Comparison of ENCODE assay signal across 8 mouse cellular contexts in genomic region chr2:104122505-104123378, GRCm38 (mm10). TPM values are rescaled to one million over a fixed set of nuclear protein-coding genes. Genes with fewer than 3 reads are reported as not detected.
DNase-seq lines count a peak whose midpoint lies in the region; ATAC-seq and TF ChIP-seq lines count a peak whose summit lies in the region.

TSS of gene A930018P22Rik (plus strand) at chr2:104122769.

- peak within 1 kb of the TSS; percentile 62; the same call in 1 of the 2 replicates for H3K27ac ChIP-seq in embryonic facial prominence, embryonic 13.5 days
- H3K27ac ChIP-seq in heart, adult 2 months = peak within 1 kb of the TSS; percentile 82
- H3K27ac ChIP-seq in kidney, adult 2 months (ENCODE audit: insufficient read depth, low read depth, low read length) = peak within 1 kb of the TSS; percentile 32
- H3K27ac ChIP-seq in limb, embryonic 11.5 days (replicated peaks; ENCODE audit: low read depth, low read length) = no peak within 1 kb of the TSS
- peak within 1 kb of the TSS; percentile 19; the same call in 1 of the 2 replicates for H3K27ac ChIP-seq in midbrain, embryonic 13.5 days
- H3K27ac ChIP-seq in small intestine, adult 2 months (ENCODE audit: insufficient read depth, low read depth, low read length) = no peak within 1 kb of the TSS

- TF ChIP-seq POLR2A in heart, adult 2 months (IDR thresholded peaks at IDR 0.05; ENCODE audit: insufficient read depth, low read depth, low read length) = peak; percentile 75
- TF ChIP-seq POLR2A in kidney, adult 2 months (IDR thresholded peaks at IDR 0.05; ENCODE audit: low read depth, low read length) = no peak
- no peak for TF ChIP-seq POLR2A in small intestine, adult 2 months (IDR thresholded peaks at IDR 0.05; ENCODE audit: low read depth, low read length)

- H3K4me2 ChIP-seq in embryonic facial prominence, embryonic 13.5 days = peak within 1 kb of the TSS; percentile 96
- peak within 1 kb of the TSS; percentile 87 for H3K4me2 ChIP-seq in limb, embryonic 11.5 days (ENCODE audit: low read depth, severe bottlenecking)
- peak within 1 kb of the TSS; percentile 95 for H3K4me2 ChIP-seq in midbrain, embryonic 13.5 days (replicated peaks)

- H3K79me2 ChIP-seq in heart, adult 2 months (replicated peaks; ENCODE audit: control insufficient read depth, insufficient read depth, low read length) = no peaks in the 10 kb centered on the region

- H3K27me3 ChIP-seq in embryonic facial prominence, embryonic 13.5 days = peaks cover 18% of the 10 kb centered on the region
- H3K27me3 ChIP-seq in heart, adult 2 months (ENCODE audit: control insufficient read depth, insufficient read depth, low read length) = no peaks in the 10 kb centered on the region
- no peaks in the 10 kb centered on the region for H3K27me3 ChIP-seq in kidney, adult 2 months (replicated peaks; ENCODE audit: control insufficient read depth, insufficient read depth, low read length)
- 0 out of 2 replicates have a peak, but pooled peaks cover 3% of the 10 kb centered on the region for H3K27me3 ChIP-seq in limb, embryonic 11.5 days (ENCODE audit: control insufficient read depth, insufficient read depth, low read length)
- H3K27me3 ChIP-seq in midbrain, embryonic 13.5 days = peaks cover 32% of the 10 kb centered on the region
- peaks cover 10% of the 10 kb centered on the region for H3K27me3 ChIP-seq in small intestine, adult 2 months (ENCODE audit: control insufficient read depth, insufficient read depth, low read length)

- no peaks in the 10 kb centered on the region for H3K9me3 ChIP-seq in embryonic facial prominence, embryonic 13.5 days
- no peaks in the 10 kb centered on the region for H3K9me3 ChIP-seq in limb, embryonic 11.5 days (ENCODE audit: control insufficient read depth, low read length)
- no peaks in the 10 kb centered on the region for H3K9me3 ChIP-seq in midbrain, embryonic 13.5 days

- peak; percentile 82 for DNase-seq in 416B (ENCODE audit: low read depth)
- peak; percentile 81 to 84 for DNase-seq in adrenal gland, postnatal 4 days (ENCODE audit: low spot score in 2 of 2)
- DNase-seq in heart, adult 2 months = peak; percentile 94 to 97
- DNase-seq in kidney, adult 2 months = peak; percentile 95
- DNase-seq in limb, embryonic 11.5 days (ENCODE audit: low spot score) = peak; percentile 92

- under 1% methylated on average over 69 of the region's 74 CpGs for WGBS in embryonic facial prominence, embryonic 13.5 days
- 1% methylated on average over 73 of the region's 74 CpGs for WGBS in heart, adult 2 months
- WGBS in kidney, adult 2 months = under 1% methylated on average over 73 of the region's 74 CpGs
- WGBS in limb, embryonic 11.5 days = 0% methylated on average over 74 of the region's 74 CpGs
- under 1% methylated on average over 74 of the region's 74 CpGs for WGBS in midbrain, embryonic 13.5 days
- 1% methylated on average over 74 of the region's 74 CpGs for WGBS in small intestine, adult 2 months

- H3K36me3 ChIP-seq in embryonic facial prominence, embryonic 13.5 days = no peaks in the 10 kb centered on the region
- peaks cover 6% of the 10 kb centered on the region; the same call in 1 of the 2 replicates for H3K36me3 ChIP-seq in heart, adult 2 months (ENCODE audit: control insufficient read depth, insufficient read depth, low read length)
- no peaks in the 10 kb centered on the region for H3K36me3 ChIP-seq in kidney, adult 2 months (ENCODE audit: control insufficient read depth, insufficient read depth, low read length)
- H3K36me3 ChIP-seq in limb, embryonic 11.5 days (ENCODE audit: control insufficient read depth, insufficient read depth, low read length) = no peaks in the 10 kb centered on the region
- H3K36me3 ChIP-seq in midbrain, embryonic 13.5 days = no peaks in the 10 kb centered on the region
- no peaks in the 10 kb centered on the region for H3K36me3 ChIP-seq in small intestine, adult 2 months (ENCODE audit: control insufficient read depth, insufficient read depth, low read length)

- intact Hi-C loops in heart, adult 2 months (cut with DNase I) = loop anchor here (1.0 to 10.0 kb wide), 2 partner anchors 27 to 88 kb away; partner anchors contain the start of gene Cd59a

- H3K4me1 ChIP-seq in embryonic facial prominence, embryonic 13.5 days = peaks cover 10% of the 10 kb centered on the region
- H3K4me1 ChIP-seq in heart, adult 2 months (ENCODE audit: control insufficient read depth, insufficient read depth, low read length) = peaks cover 7% of the 10 kb centered on the region
- H3K4me1 ChIP-seq in kidney, adult 2 months (ENCODE audit: control insufficient read depth, insufficient read depth, low read length) = peaks cover 7% of the 10 kb centered on the region; the same call in 1 of the 2 replicates
- H3K4me1 ChIP-seq in limb, embryonic 11.5 days (ENCODE audit: control insufficient read depth, insufficient read depth, low read length) = no peaks in the 10 kb centered on the region
- peaks cover 7% of the 10 kb centered on the region for H3K4me1 ChIP-seq in midbrain, embryonic 13.5 days (replicated peaks)
- peaks cover 3% of the 10 kb centered on the region for H3K4me1 ChIP-seq in small intestine, adult 2 months (ENCODE audit: control insufficient read depth, insufficient read depth, insufficient read length, low read length)

- peak within 1 kb of the TSS; percentile 71 for H3K4me3 ChIP-seq in embryonic facial prominence, embryonic 13.5 days
- H3K4me3 ChIP-seq in heart, adult 2 months = peak within 1 kb of the TSS; percentile 82
- H3K4me3 ChIP-seq in kidney, adult 2 months (ENCODE audit: insufficient read depth, low read depth, low read length) = peak within 1 kb of the TSS; percentile 68
- H3K4me3 ChIP-seq in limb, embryonic 11.5 days (ENCODE audit: low read depth, low read length) = peak within 1 kb of the TSS; percentile 72
- peak within 1 kb of the TSS; percentile 78 for H3K4me3 ChIP-seq in midbrain, embryonic 13.5 days (replicated peaks)
- peak within 1 kb of the TSS; percentile 80 for H3K4me3 ChIP-seq in small intestine, adult 2 months (ENCODE audit: low read depth, low read length)

- TF ChIP-seq EP300 in heart, adult 2 months (IDR thresholded peaks at IDR 0.05; ENCODE audit: insufficient read depth, low read depth, low read length) = peak; percentile 79

- peak within 1 kb of the TSS; percentile 81 for H3K9ac ChIP-seq in embryonic facial prominence, embryonic 13.5 days
- H3K9ac ChIP-seq in heart, adult 2 months (ENCODE audit: low read depth, low read length) = peak within 1 kb of the TSS; percentile 73
- H3K9ac ChIP-seq in limb, embryonic 11.5 days (ENCODE audit: low read length) = peak within 1 kb of the TSS; percentile 70
- peak within 1 kb of the TSS; percentile 82 for H3K9ac ChIP-seq in midbrain, embryonic 13.5 days (replicated peaks)

- TF ChIP-seq CTCF in heart, adult 2 months (IDR thresholded peaks at IDR 0.05) = peak; percentile 10; the same call in 1 of the 2 replicates
- no peak for TF ChIP-seq CTCF in kidney, adult 2 months (conservative IDR thresholded peaks at IDR 0.05; ENCODE audit: insufficient read depth, insufficient read length, low read depth, low read length)
- no peak for TF ChIP-seq CTCF in small intestine, adult 2 months (IDR thresholded peaks at IDR 0.05; ENCODE audit: extremely low read depth, insufficient read length, insufficient replicate concordance, low read depth, low read length)

- peak; percentile 92 for ATAC-seq in embryonic facial prominence, embryonic 13.5 days (ENCODE audit: insufficient number of reproducible peaks, insufficient read depth, low FRiP score, low TSS enrichment, low read depth)
- ATAC-seq in limb, embryonic 11.5 days (ENCODE audit: insufficient number of reproducible peaks, low FRiP score, low TSS enrichment, low read depth) = peak; percentile 92
- peak; percentile 95 for ATAC-seq in midbrain, embryonic 13.5 days

RNA-seq across cellular contexts. Expression of gene A930018P22Rik, which starts in this region (rescaled TPM):
- total RNA-seq in adrenal gland, postnatal 4 days (2021) = 1 to 10 TPM in 1 of 2 experiments, under 1 TPM in 1; 0.76 to 1.2 TPM
- not detected in 2 replicates for polyA plus RNA-seq in embryonic facial prominence, embryonic 13.5 days (2015; fragmentation: Nextera tagmentation; extraction: Ambion mirVana)
- total RNA-seq in heart, adult 2 months (2021) = under 1 TPM; 0.48 to 0.63 TPM
- not detected in 2 replicates for polyA plus RNA-seq in heart, adult 2 months (2012; rRNA removed)
- polyA plus RNA-seq in kidney, adult 2 months (2012; rRNA removed) = 0.12 and 0.19 TPM in 2 replicates
- not detected in 2 replicates for polyA plus RNA-seq in limb, embryonic 11.5 days (2014; fragmentation: Nextera tagmentation; extraction: Ambion mirVana)
- not detected in 2 replicates for polyA plus RNA-seq in midbrain, embryonic 13.5 days (2015; fragmentation: Nextera tagmentation; extraction: Ambion mirVana)
- not detected in 2 replicates for polyA plus RNA-seq in small intestine, adult 2 months (2012; rRNA removed)

Comparison
In these comparisons a context has a peak if more than half of its experiments do, and no peak if none do; other contexts are left out.
1. Peak in ATAC-seq, H3K4me3 ChIP-seq, H3K27ac ChIP-seq, H3K9ac ChIP-seq and H3K4me2 ChIP-seq in embryonic facial prominence, embryonic 13.5 days; RNA of the gene not detected or under 1 TPM.
2. Peak in DNase-seq, H3K4me3 ChIP-seq, H3K27ac ChIP-seq and H3K9ac ChIP-seq in heart, adult 2 months; RNA of the gene not detected or under 1 TPM.
3. Peak in DNase-seq, H3K4me3 ChIP-seq and H3K27ac ChIP-seq in kidney, adult 2 months; RNA of the gene not detected or under 1 TPM.
4. Peak in DNase-seq, ATAC-seq, H3K4me3 ChIP-seq, H3K9ac ChIP-seq and H3K4me2 ChIP-seq in limb, embryonic 11.5 days; RNA of the gene not detected or under 1 TPM.
5. Peak in ATAC-seq, H3K4me3 ChIP-seq, H3K27ac ChIP-seq, H3K9ac ChIP-seq and H3K4me2 ChIP-seq in midbrain, embryonic 13.5 days; RNA of the gene not detected or under 1 TPM.